Mouse (Mus musculus) brain, embryonic 14.5 days (tissue): Measurements from ENCODE around the gene Snai3. TPM values are rescaled to one million over a fixed set of nuclear protein-coding genes. Genes with fewer than 3 reads are reported as not detected.

Source experiments
- DNase-seq: peaks from one replicate; pipeline ENCODE4 v3.0.0-alpha.2; 2011; ENCODE audit warnings: low read depth
- CTCF ChIP-seq: fragments of 200-500 bp; IDR thresholded peaks from 2 replicates; pipeline ENCODE4 v1.5.1; 2012; ENCODE audit warnings: inconsistent platforms, mild to moderate bottlenecking, moderate library complexity, borderline replicate concordance; ENCODE audit not compliant: insufficient read depth, insufficient read length; ENCODE audit errors: extremely low read depth
- POLR2A ChIP-seq: fragments of 200-500 bp; IDR thresholded peaks from 2 replicates; pipeline ENCODE4 v1.6.1; 2012; ENCODE audit warnings: mild to moderate bottlenecking, inconsistent platforms, borderline replicate concordance; ENCODE audit not compliant: poor library complexity, insufficient read depth, insufficient read length, severe bottlenecking; ENCODE audit errors: extremely low read depth
- polyA plus RNA-seq: library from polyadenylated mRNA; depleted of rRNA; stranded (reverse); fragments of >200 nt; gene quantifications from 2 replicates; pipeline ENCODE4 v1.2.3, GENCODE M21; 2012

The Snai3 gene
- polyA plus RNA-seq, 1 experiment: not detected

DNA sequence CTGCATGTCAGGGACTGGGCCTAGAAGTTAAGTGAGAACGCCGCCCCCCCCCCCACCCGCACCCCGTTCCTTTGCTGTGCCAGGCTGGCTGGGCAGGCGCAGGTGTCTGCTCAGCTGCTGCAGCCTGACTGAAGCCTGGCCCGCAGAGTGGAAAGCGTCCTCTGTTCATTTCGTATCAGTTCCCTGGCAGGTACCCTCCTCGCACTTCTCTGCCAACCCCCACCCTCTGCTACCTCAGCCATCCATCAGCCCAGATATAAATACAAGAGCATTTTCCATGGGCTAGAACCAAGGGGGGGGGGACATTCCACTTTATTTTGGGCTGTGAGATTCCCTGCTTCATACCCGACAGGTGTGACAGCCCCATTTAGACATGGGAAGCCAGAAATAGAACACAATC lies 8.4 kb downstream of the Snai3 start:
- TF ChIP-seq POLR2A: no peak
- no peak for TF ChIP-seq CTCF
- DNase-seq: no peak

DNA sequence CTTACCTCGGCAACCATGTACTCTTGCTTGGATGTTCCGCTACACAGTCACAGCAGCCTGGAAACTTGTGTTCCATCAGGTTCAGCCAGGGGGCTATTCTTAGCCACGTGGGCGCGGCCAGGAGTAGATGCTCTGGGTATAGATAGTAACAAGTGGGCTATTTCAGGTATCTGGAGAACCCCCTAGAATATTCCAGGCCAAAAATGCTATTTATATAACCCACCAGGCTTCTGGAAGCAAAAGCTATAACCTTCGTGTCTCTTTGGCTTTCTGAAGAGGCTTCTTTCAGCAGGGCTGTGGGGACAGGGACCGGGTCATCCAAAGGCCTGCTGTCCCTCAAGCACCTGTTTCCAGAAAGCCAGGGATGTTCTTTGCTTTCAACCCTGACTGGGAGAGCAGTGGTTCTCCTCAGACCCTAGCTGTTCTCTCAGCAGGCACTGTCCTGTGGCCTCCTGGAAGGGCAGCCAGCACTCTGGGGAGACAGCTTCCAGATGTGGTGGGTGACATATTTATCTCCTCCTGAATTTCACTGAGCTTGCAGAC lies 9.3 kb downstream of the Snai3 start:
- TF ChIP-seq CTCF (no peak), POLR2A (no peak)
- no peak for DNase-seq

DNA sequence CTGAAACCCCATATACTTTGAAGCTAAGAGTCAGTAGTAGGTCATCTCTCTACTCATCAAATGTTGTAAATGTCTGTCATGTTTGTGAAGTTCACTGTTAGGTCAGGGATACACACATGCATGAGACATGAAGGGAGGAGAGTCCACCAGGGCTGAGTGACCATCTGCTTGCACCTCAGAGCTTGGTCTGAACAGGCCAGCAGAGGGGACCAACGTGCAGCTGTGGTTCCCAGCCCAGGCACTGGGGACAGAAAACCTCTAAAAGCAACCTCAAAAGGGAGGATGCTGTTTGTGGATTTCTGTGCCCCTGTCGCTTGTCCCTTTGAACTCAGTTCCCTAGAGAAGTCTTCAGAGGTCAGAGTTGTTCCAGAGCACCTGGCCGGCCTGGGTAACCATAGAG lies 15.3 kb downstream of the Snai3 start:
- TF ChIP-seq CTCF (no peak), POLR2A (no peak)

DNA sequence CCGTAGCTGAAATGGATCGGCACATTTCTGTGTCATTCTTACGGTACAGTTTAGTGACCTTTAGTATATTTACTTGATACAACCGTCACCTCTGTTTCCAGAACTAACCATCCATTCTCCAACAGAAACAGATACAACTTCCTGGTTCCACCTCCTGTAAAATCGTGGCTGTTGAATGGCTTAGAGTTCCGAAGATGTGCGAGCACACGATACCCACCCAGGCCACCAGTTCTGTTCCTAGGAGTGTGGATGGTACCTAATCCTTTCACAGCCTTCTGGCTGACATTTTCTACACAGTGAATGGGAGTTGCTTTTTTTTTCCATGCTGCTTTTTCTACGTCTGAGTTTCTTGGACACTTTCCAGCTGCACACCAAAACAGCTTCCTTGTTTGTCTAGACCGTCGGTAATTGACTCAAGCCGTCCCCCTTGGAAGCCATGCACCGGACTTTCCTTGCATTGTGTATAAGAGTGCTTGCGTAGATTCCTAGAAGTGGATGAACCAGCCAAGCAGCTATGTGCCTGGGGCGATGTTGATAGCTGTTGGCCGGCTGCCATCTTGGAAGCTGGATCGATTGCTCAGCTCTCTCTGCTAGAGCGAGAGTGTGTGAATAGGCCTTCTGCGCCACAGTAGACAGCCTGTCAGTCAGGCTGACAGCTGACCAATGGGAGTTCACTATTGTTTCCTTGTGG lies 16.3 kb downstream of the Snai3 start:
- DNase-seq: peak; percentile 97
- TF ChIP-seq POLR2A (peak; percentile 19; the same call in 1 of the 2 replicates), CTCF (no peak)

More for the DNA sequence above, 15.3 kb downstream of the Snai3 start:
- no peak for DNase-seq

DNA sequence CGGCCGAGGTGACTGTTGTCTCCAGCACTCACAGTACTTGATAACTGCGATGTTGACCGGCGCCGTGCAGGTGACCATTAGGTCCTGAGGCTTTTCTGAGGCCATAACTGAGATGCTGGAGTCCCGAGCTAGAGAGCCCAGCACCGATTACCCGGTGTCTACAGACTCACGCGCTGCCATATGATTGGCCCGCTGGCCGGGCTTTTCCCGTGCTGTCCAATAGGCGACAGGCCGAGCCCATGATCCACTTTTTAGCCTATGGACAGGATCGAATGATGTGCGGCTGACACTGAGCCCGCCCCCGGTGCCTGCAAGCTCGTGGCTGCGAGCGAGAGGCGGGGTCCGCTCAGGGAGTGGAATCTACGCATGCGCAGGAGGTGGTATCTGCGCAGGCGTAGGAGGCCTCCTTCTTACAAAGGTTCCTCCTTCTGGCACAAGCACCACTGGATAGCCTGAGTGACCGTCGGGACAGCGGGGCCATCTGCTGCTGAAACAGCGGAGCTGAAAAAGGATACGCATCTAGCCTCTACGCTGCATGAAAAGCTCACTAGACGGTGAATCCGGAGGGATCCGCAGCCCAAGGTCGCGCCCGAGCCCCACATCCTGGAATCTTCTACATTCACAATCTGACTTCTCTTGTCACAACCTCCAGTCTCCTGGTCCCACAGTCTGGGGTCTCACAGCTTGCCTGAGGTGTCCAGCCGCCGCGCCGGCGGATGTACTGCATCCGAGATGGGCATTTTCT lies 17.1 kb downstream of the Snai3 start, which contains the start of gene Mvd:
TSS of gene Mvd (minus strand) at position 161 of the 745 bp plus-strand sequence.
- TF ChIP-seq CTCF (no peak), POLR2A (peak; percentile 75; the same call in 1 of the 2 replicates)

DNA sequence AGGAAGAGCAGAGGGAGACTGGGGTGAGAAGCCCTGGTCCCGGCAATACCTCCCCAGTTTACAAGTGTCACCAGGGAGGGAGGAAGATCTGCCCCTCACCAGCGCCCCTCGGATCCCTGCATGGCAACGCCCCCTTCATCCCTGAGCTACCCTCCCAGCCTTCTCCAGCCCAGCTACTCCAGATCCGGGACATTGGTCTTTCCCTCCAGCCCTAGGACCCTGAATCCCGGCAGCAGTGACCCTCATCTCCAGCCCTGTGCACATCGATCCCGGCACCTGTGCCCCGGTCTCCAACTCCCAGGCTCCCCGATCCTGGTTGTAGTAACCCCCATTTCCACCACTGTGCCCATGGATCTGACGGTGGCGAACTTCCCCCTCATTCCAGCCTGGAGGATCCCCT lies 17.8 kb downstream of the Snai3 start:
- DNase-seq: peak; percentile 25
- TF ChIP-seq CTCF (no peak), POLR2A (no peak)

More for the DNA sequence above, 17.1 kb downstream of the Snai3 start, which contains the start of gene Mvd:
- peak; percentile 100 for DNase-seq

DNA sequence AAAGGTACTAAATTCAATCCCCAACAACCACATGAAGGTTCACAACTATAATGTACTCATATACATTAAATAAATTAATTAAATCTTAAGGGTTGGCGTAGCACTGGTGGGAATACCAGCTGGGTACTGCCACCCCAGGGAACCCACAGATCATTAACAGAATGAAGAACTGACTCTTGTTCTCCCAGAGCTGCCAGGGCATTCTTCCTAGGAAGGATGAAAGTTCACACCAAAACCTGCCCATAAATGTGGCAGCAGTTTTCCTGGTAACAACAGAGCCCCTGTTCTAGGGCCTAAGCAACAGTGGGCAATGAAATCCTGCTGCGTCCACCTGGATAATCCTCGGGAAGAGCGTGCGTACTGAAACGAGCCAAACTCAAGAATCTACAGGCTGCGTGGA lies 18.2 kb downstream of the Snai3 start:
- TF ChIP-seq CTCF: no peak
- no peak for TF ChIP-seq POLR2A
- no peak for DNase-seq

DNA sequence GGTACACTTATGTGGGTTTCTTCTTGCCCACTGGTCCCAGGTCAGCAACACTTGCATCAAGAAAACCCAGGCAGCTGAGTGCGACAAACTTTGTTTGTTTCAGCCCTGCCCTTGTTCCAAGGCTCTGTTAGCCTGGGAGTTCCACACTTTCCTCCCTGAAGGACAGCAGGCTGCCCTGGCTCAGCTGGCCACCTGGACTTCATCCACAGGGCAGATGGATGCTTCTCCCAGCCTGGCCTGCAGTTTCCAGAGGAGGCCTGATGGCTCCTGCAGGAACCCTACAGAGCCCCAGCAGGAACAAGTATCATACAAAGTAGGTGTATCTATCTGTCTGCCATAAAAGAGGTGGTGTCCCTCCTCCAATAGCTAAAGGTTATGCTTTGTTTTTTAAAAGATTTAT lies 19.2 kb downstream of the Snai3 start:
- TF ChIP-seq POLR2A (no peak), CTCF (no peak)

DNA sequence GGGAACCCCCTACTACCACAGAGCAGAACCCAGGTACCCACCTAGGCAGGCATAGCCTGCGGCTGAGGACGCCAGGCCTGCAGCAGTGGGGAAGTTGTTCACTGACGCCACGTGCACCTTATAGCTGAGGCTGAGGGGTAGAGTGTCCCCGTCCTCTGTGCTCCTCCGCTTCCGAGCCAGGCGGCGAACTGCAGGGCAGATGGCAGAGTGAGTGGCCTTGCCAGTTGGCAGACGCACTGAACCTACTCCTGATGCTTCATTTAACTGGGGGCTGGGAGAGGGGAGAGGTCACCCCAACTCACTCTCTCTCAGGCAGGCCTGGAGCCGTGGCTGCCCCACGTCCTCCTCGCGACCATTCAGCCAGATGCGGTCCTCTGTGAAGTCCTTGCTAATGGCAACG lies 21.2 kb downstream of the Snai3 start:
- TF ChIP-seq CTCF (no peak), POLR2A (no peak)
- DNase-seq: no peak

More for the DNA sequence above, 19.2 kb downstream of the Snai3 start:
- no peak for DNase-seq

DNA sequence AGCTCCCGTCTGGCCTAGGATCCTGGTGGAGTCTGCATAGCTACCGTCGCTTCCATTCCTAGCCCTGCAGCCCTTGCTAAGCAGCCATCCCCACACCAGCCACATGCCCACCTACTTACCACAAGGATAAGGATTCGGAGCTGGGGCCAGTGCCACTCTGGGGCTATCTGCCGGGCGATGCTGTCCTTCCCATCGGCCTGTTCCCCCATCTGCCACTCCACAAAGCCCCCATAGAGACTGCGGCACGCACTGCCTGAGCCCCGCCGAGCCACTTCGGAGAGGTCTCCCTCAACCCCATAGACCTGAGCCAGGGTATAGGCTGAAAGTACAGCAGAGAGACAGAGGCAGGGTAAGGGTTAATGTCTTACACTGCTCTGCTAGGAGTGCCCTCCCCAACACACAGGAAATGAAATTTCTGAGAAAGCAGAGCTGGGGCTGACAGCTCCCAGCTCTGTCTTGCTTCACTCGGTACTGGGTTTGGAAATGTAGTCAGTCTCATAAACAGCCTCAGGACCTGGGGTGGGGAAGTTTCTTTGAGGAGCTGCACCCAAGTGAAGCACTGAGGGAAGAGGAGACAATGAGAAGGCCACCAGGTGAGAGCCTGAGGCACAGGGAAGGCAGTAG lies 22.7 kb downstream of the Snai3 start:
- TF ChIP-seq POLR2A: no peak
- TF ChIP-seq CTCF: no peak
- DNase-seq: no peak

DNA sequence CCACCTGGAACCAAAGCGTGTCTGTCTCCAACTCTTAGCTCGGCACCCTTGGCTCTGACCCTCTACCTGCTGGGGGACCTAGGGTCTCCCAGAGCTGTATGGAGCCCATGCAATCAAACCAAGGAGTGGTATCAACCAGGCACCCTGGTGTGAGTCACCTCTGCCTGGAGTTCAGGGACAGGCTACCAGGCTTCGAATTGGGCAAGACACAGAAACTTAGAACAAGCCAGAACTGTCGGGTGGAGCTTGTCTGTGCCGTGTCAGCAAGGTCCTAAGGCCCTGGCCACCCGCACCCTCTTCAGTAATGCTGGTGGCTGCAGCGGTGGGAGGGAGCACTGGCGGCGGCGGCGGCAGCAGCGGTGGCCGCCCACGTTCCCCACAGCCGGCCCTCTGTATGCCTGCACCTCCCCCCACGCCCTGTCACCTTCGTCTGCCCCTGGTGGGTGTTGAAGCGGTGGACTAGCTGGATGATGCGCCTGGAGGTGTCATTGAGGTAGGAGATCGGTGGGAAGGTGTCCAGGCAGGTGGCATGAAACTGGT lies 23.9 kb downstream of the Snai3 start:
- DNase-seq: no peak
- no peak for TF ChIP-seq CTCF
- no peak for TF ChIP-seq POLR2A
